Mouse (Mus musculus) myocyte (in vitro differentiated cells): ENCODE results near the gene Tmc6.

ENCODE experiments used
- POLR2A ChIP-seq: IDR thresholded peaks from one replicate; pipeline ENCODE4 v1.6.1; 2011; ENCODE audit warnings: low read depth, mild to moderate bottlenecking, control low read depth, moderate library complexity; ENCODE audit not compliant: insufficient read length
- REST ChIP-seq: IDR thresholded peaks from one replicate; pipeline ENCODE4 v1.6.1; 2011; ENCODE audit warnings: mild to moderate bottlenecking, control low read depth, moderate library complexity; ENCODE audit not compliant: insufficient read depth, insufficient read length

GRCm38 (mm10) chr11:117736037-117736689 is 45.8 kb downstream of the Tmc6 start:
- no peak for TF ChIP-seq POLR2A
- TF ChIP-seq REST: no peak
